Mouse (Mus musculus) thymus, postnatal 4 days (tissue): ENCODE results near the gene Ppm1m.

ENCODE experiments used
- DNase-seq: peaks from one replicate; pipeline ENCODE4 v3.0.0; 2021

Gene Ppm1m

DNA sequence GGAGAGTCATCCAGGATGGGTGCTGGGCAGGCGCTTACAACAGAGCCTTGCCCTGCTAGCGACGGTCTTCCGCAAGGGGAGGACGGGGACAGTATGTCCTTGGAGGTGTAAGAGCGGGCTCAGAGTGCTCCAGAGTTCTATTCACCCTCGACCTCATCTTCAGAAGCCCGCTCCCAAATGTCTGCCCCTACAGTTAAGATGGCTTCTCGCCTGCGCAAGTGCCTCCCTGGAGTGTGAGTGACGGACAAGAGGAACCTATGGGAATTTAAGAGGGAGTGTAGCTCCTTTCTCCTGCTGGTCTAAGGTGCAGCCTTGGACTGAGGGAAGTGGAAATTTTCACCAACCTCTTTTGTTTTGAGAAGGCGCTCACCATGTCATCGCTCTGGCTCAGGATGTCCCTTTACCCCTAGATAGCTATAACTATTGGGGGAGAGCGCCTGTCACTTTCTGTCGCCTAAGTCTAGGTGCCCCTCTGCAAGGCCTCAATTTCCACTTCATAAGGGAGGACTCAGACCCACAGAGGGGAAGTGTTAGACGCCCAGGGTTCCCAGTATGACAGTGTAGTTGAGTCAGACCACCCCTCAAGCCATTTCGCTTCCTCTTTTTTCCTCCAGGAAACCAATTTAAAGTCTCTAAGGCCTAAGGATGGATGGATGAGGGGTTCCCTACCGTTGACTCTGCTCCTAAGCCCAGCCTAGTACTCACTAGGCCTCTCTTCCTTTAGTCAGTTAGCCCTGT is at the start of gene Ppm1m:
Gene Ppm1m (minus strand): TSS at position 212 of the 738 bp plus-strand sequence.
- DNase-seq, result no peak

DNA sequence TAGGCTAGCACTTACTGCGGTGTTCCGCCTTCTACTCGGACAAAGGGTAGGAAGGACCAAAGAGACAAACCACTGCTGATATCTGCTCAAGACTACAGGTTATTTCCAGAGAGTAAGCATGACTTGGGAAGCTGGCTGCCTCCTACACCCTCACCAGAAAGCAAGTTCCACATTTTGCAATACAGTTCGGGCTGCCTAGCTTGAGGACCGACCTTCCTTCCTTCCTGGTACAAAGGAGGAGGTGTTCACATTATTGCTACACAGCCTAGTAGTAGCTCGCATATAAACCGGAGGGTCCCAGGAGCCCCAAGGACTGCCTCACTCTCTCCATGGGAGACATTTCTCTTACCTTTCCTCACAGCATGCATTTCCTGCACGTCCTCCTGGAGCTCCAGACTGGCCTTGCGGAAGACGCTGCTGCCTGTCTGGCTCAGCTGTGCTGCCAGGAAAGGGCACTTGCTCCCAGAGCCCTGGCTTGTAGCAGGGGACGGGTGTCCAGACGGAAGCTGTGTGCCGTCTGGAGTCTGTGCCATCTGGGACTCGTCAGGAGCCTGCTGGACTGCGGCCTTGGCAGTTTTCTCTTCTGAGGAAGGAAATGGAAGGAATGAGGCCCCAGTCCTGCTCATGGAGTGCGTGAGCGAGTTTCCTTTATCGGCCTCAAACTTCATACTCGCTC is 43.4 kb upstream of the Ppm1m start:
- DNase-seq, result no peak

DNA sequence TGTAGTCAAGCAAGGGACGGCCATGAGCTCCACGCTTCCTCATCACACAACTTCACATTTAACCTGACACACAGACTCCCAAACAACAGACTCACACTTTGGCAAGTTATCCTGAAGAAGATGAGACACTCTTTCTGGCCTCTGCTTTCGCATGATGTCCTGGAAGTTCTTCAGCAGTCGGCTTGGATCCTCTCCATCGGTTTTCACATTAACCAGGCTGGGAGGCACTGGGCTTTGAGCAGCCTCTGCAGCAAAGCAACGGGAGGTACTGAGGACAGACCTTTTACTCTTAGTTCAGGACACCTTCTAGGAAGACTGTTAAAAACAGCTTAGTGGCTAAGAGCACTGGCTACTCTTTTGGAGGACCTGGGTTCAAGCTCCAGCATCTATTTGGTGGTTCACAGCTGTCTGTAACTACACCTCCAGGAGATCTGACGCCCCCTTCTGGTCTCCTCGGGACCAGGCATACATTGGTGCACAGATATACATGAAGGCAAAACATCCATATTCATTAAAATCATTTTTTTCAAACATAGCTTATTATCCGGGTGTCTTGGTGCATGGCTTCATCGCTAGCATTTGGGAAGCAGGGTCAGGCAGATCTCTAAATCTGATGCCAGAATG is 42.1 kb upstream of the Ppm1m start:
- no peak for DNase-seq

DNA sequence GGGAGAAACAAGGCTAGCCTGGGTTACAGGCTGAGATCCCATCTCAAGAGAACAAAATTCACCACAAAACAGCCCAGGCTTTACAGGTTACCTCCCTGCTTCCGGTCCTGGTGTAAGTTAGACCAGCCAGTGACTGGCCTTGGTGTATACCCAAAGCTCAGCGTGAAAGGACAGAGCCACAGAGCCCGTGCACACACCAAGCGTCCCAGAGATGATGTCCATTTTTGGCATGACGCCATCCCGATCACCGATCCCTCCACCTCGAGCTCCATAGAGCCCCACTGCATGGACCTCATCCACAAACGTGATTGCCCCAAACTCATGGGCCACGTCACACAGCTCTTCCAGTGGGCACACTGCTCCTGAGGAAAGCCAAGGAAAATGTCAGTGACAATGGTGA is 38.3 kb upstream of the Ppm1m start:
- no peak for DNase-seq

DNA sequence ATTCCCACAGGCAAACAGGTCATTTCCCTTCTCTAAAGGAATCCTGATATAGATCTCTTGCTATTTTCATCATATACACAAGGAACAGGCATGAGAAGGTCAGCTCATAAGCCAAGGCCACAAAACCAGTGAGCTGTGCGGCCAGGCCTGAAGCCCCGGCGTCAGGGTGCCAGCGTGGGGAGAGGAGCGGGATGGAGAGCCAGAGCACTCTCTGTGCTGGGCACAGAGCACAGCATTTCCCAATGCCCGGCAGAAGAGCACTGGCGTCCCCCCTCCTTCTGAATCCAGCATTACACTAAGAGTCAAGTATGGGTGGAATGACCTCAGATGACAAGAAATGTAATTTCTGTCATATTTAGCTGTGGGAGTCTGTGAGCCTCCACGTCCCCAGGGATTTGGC is 37.9 kb upstream of the Ppm1m start:
- DNase-seq, result no peak

DNA sequence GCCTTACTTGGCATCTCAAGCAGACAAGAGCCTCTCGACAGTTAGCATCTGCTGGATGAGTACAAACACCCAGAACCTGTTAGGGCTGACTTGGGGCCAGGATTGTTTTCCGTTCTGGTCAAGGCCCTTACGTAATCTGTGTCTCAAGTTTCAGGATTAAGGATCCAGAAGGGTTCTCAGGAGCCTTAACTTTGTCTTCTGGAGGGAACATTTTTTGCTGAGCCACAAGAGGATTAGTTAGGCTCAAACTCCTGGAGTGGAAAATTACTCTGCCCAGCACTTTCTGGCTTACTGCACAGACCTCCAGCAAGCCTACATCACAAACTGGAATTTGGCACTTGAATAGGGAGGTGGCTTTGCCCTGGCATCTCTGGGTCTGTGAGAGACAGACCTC is 37.3 kb upstream of the Ppm1m start:
- no peak for DNase-seq

DNA sequence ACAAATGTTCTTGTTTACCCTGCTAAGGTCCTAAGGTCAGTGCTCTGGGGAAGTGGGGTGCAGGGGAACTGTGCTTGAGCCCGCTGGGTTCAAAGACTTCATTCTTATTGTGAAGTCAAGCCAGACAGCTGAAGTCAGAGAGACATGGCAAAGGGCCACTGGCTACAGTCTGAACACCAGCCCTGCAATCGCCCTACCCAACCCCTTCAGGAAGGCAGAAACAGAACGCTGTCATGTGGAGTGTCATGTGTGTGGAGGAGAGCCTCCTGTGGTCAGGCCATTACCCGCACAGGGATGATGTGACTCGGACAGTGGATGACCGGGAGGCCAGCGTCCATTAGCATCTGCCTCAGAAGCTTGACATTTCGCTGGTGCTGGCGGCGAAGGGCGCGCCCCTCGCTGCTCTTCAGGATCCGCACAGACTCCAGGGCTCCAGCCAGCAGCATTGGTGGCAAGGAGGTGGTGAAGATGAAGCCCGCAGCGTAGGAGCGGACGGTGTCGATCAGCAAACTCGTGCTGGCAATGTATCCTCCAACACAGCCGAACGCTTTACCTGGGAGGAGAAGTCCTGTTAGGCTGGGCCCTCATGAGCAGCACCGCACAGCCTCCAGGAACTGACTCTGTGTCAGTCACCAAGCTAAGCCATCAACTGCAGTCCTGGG is 36.7 kb upstream of the Ppm1m start:
- no peak for DNase-seq

DNA sequence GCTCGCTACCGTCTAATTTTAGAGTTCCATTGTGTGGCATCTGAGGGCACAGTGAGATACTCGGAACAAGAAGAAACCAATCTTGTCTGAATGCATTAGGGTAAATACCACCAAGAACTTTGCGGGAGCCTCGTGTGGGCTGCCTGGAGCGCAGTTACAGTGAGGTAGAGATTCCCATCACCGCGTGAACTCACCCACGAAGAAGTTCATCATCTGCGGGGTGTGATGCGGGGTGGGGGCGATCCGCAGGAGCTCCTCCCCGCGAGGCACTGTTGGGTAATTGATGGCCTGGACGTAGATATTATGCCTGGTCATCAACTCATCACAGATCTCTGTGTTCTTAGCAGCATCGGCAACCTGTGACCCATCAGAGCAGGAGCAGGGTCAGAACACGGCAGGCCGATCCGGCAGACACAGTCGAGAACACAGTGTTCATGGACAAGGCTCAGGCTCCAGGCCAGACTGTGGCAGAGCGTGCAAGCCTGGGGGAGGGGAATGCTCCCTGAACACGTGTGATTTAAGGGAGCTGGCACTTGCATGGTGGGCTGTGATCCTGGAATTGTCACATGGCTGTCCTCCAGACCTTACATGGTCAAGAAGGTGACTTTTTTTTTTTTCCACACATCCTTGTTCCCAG is 35.8 kb upstream of the Ppm1m start:
- DNase-seq, result no peak

DNA sequence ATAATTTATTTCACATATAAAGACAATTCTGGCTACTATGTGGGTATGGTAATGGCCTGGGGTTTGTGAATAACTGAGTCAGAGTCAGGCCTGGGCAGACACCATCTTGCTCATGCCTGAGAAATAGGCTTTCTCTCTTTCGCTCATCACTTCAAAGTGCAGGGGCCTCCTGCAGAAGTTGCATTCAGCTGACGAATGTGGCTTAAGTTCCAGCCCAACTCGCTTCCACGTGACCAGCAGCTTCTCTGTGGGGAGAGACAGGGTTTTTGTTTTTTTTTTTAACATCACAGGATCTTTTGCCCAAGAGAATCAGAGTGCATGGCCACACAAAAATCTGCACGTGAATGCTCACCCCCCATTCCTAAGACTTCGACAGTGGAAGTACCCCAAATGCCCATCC is 34.4 kb upstream of the Ppm1m start:
- DNase-seq, result no peak

DNA sequence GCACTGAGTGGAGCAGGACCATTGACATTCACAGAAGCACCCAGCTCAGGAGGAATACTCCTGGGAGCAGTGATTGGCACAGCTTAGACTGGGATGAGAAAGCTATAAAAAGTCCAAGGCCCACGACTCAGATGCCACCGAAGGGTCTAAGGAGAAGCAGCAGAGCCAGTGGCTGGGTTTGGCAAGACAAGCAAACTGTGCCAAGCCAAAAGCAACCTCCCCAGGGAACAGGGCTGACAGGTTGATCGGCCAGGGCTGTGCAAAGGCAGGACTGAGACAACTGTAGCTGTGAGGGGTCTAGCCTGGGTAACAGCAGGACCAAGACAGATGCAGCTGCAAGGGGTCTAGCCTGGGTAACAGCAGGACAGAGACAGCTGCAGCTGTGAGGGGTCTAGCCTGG is 33.4 kb upstream of the Ppm1m start:
- no peak for DNase-seq

DNA sequence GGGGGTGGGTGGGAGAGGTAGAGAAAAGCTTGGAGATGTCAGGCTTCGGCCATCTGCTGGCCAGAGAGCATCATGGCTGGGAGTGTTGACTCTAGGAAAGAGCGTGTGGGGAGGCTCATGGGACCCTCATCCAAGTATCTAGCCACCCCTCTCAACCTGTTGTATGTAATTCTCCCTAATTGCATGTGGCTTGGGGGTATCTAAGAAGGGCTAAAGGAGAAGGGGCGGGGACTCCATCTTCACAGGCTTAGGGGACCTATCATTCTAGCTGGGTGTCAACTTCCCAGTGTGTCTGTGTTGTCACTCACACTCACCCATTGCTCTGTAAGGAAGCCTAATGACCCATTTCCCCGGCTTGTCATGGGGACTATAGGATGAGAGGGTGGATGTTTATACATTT is 32.3 kb upstream of the Ppm1m start:
- no peak for DNase-seq

DNA sequence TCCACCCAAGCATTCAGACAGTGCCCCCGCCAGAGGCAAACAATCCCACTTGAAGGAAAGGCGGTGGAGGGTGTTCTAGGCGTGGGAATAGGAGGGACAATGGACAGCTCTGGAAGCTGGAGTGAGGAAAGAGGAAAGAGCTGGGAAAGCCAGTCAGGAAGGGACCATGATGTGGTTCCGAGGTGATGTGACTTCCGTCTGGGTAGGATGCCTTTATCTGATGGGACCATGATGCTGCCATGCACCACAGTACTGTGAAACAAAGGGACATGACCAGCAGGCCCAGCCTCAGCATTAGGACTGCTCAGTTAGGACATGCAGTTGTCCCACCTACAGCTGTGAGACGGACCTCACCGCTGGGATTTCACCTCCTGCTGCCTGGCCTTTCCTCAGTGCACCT is 31.7 kb upstream of the Ppm1m start:
- no peak for DNase-seq

DNA sequence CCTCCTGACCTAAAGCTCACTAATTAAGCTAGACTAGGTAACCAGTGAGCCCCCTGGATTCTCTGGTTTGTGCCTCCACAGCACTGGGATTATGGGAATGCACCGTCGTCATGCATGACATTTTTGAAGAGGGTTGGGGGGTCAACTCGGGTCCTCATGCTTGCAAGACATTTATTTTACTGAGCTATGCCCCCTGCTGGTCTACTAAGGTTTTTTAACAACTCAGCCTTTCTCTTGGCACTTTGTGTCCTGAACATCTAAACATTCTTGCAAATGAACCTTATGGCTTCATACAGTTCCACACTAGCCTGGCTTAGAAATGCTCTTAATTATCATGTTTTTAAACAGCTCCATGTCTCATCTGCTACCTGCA is 31.2 kb upstream of the Ppm1m start:
- no peak for DNase-seq

DNA sequence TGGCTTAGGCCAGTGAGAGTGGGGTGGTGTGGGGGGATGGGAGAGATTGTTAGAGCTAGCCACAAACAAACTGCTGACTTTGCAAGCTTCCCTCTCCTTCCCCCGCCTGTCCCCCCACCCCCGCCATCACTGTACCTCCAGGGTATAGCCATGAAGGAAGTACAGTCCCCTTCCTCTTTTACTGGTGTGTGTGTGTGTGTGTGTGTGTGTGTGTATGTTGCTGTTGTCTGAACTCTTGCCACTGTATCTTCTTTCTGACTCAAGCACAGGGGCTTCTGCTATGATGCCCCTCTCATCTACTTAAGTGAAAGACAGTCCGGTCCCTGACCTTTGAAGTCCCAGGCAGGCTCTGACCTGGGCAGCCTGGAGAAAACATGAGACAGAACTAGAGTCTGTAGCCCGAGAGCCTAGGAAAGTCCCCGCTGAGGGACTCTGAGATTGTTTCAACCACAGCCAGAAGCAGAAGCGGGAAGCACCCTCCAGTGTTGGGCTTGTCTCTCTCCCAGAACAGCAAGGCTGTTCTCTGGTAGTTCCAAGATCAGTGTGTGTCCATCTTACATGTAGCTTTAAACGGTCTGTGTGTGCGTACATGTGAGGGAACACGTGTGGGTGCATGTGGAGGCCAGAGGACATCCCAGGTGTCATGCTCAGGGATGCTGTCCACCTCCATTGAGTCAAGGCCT is 30.6 kb upstream of the Ppm1m start:
- DNase-seq, result no peak

DNA sequence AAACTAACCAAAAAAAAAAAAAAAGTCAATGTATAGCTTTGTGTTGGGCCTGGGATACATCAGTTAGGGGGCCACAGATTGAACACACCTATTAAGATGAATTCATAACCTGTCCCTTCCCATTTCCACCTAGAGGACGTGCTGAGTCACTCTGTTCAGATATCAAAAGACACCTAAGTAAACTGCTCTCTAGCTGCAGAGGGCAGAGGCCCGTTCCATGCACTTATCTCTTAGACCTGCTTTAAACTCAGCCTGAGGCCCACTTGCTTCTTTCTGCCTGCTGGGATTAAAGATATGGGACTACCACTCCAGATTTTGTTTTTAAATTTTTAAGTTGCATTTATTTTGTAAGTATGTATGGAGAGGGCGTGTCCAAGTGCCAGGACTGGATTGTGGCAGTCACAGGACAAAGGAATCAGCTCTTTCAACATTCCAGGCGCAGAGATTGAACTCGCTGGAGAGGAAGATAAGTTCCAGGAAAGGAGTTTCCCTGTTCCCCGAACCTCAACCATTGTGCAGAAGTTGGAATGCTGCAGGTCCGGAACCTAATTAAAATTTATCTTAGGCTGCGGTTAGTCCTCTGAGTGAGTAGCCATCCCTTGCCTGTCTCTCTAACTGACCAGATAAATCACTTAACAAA is 28.4 kb upstream of the Ppm1m start:
- DNase-seq, result no peak

DNA sequence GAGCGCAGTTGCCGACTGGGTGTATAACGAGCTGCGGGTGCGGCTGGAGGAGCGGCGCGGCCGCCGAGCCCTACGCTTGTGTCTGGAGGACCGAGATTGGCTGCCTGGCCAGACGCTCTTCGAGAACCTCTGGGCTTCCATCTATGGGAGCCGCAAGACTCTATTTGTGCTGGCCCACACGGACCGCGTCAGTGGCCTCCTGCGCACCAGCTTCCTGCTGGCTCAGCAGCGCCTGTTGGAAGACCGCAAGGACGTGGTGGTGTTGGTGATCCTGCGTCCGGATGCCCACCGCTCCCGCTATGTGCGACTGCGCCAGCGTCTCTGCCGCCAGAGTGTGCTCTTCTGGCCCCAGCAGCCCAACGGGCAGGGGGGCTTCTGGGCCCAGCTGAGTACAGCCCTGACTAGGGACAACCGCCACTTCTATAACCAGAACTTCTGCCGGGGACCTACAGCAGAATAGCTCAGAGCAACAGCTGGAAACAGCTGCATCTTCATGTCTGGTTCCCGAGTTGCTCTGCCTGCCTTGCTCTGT is 26.7 kb upstream of the Ppm1m start:
- DNase-seq, result peak; percentile 38

DNA sequence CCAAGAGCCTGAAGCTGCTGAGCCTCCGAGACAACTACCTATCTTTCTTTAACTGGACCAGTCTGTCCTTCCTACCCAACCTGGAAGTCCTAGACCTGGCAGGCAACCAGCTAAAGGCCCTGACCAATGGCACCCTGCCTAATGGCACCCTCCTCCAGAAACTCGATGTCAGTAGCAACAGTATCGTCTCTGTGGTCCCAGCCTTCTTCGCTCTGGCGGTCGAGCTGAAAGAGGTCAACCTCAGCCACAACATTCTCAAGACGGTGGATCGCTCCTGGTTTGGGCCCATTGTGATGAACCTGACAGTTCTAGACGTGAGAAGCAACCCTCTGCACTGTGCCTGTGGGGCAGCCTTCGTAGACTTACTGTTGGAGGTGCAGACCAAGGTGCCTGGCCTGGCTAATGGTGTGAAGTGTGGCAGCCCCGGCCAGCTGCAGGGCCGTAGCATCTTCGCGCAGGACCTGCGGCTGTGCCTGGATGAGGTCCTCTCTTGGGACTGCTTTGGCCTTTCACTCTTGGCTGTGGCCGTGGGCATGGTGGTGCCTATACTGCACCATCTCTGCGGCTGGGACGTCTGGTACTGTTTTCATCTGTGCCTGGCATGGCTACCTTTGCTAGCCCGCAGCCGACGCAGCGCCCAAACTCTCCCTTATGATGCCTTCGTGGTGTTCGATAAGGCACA is 26.1 kb upstream of the Ppm1m start:
- DNase-seq, result no peak

DNA sequence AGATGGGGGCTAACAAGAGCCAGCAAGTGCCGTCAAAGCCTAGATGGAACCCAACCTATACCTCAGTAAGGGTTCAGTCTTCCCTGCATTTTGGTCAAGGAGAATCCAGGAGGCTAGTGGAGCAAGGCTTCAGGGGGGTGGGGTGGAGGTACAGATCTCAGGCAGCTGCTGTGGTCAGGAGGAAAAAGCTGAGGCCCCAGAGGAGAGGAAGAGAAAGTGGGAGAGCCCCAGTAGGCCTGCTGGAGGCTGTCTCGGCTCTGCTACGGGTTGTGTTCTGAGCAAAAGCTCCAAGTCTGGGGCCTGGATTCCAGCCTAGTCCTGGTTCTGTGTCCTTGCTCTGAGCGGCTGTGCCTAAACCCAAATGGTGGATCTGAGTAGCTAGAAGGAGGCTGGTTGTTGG is 23.4 kb upstream of the Ppm1m start:
- DNase-seq, result no peak

DNA sequence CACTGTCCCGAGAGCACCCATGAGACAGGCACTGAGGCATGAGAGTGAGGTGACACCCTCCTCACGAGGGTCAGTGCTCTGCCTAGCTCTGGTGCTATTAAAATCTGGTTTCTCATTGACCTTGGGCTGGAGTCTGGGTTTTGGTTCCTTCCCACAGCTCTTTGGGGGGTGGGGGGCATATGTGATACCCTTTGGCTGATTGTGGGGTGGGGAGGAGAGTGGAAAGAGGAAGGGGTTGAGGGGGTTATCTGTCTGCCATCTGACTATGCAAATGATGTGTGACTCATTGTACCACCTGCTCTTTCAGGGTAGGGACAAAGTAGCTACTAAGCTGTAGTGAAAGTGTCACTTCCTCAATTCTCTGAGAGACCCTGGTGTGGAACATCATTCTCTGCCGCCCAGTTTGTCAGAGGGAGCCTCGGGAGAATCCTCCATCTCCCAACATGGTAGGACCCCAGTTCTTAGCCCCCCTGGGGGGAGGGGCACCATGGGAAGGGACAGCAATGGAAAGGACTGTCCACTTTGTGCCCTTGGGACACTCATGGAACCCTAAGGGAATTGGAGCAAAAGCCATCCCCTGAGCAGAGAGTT is 22.8 kb upstream of the Ppm1m start, which contains the start of gene Tlr9:
Gene Tlr9 (plus strand): TSS at position 338 of the 591 bp plus-strand sequence.
- DNase-seq, result no peak

DNA sequence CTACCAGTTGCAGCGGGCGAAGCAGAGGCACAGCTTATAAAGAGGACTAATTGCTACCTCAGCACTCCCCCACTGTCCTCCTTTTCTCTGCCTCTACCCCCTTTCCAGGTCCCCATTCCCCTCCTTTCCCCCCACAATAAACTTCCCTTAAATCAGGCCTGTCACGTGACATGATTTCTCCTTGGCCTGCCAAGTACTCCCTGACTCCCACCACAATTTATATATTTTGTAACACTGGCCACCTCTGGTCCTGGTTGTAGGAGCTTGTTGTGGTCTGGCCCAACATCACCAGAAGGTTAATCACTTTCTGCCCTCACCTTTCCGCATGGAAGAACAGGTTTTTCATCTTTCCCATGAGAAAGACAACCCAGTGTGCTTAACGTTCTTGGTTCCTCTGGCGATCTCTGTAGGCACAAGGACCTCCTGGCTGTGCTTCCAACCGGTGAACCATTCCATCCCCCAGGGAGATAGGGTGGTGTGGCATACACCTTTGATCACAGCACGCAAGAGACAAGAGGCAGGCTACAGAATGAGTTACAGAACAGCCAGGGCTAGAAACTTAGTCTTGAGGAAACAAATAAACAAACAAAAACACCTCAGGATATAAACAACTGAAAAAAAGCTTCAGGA is 21.5 kb upstream of the Ppm1m start:
- no peak for DNase-seq
